Mouse (Mus musculus): Measurements from ENCODE around the gene Usp22.
"Not testable (repeated sequence)": the region's sequence is repeated elsewhere in the genome, so short reads cannot be mapped to it uniquely, and the experiment has no call there.

Gene Usp22

GRCm38 (mm10) chr11:61143564-61144469 is 31.0 kb downstream of the Usp22 start:
- DNase-seq (ENCODE audit: low spot score) = peak; percentile 28

- DNase-seq (ENCODE audit: low spot score) = no peak
These were observed 31.8 kb downstream of the Usp22 start for GRCm38 (mm10) chr11:61142941-61143530.

DNA sequence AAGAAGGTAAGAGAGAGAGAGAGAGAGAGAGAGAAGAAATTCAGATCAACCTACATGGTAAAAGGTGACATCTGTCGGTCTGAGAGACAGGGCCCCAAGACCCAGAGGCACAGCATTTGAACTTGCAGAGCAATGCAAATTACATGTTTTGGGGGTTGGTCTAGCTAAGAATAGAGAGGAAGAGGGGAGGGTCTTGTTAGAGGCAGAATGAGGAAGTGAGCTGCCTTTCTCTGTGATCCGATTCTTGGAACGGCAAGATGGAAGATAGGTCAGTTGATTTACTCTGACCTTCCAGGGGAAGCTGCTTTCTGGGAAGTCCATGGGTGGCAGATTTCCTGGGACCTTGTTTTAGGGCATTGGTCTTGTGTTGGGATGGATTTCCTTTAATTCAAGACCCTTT is 32.6 kb downstream of the Usp22 start:
- DNase-seq (ENCODE audit: low spot score) = no peak

DNA sequence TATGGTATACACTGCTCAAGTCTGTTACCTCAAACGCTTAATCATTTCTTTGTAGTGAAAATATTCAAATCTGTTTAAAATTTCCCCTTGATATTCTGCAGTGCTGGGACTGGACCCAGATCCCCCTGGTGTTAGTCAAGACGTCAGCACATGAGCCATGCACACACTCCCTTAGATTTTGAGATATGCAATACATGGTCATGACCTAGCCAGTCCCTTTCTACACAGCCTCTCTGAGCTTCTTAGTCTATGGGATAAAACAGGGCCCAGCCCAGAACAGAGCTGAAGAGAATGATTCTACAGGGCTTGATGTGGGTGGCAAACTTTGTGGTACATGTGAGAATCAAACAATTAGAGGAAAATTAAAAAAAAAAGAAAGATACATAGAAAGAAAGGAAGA is 33.2 kb downstream of the Usp22 start:
- no peak for DNase-seq (ENCODE audit: low spot score)

DNA sequence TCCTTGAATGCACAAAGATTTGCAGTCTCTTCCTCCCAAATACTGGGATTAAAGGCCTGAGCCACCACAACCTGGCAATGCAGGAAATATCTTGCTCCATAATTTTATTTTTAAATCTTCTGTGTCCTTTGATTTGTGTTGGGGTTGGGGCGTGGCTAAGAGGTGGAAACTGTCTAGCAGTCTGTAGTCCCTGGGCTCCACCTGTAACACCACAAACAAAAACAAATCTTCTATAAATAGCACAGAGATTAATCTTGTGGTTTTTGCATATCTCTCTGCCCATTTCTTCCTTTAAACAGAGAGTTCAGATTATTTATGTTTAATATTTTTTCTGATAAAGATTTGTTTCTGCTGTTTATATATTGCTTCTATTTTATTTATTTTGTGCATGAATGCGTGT is 41.9 kb downstream of the Usp22 start:
- no peak for DNase-seq (ENCODE audit: low spot score)

GRCm38 (mm10) chr11:61130646-61131045 is 44.2 kb downstream of the Usp22 start:
- not testable (repeated sequence) for DNase-seq (ENCODE audit: low spot score)

DNA sequence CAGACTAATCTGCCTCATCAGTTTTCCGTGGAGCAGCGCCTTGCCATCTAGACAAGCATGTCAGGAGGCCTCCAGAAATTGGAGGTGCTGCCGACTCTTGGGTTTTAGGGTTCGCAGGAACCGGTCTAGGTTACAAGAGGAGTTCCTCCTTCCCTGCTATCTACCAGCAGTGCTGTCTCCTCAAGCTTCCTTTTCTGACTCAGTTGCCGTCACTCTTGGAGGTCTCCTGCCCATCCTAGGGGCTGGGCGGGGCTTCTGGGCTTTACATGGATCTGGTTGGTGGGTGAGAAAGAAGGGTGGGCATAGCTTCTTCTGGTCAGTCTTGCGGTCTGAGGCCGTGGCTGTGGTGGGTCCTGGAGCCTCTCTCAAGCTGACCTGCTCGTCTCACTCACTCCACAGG is 45.5 kb downstream of the Usp22 start:
- no peak for DNase-seq (ENCODE audit: low spot score)

GRCm38 (mm10) chr11:61127421-61128055 is 47.3 kb downstream of the Usp22 start:
- no peak for DNase-seq (ENCODE audit: low spot score)

- no peak for DNase-seq (ENCODE audit: low spot score)
These were observed 48.1 kb downstream of the Usp22 start, which contains the start of gene Tnfrsf13b for GRCm38 (mm10) chr11:61126606-61127355. TSS of gene Tnfrsf13b (plus strand) at chr11:61126755.

GRCm38 (mm10) chr11:61125970-61126369 is 48.9 kb downstream of the Usp22 start:
- no peak for DNase-seq (ENCODE audit: low spot score)

GRCm38 (mm10) chr11:61123886-61124285 is 51.0 kb downstream of the Usp22 start:
- no peak for DNase-seq (ENCODE audit: low spot score)

- no peak for DNase-seq (ENCODE audit: low spot score)
These were observed 52.0 kb downstream of the Usp22 start for GRCm38 (mm10) chr11:61122769-61123288.

- no peak for DNase-seq (ENCODE audit: low spot score)
These were observed 52.5 kb downstream of the Usp22 start for GRCm38 (mm10) chr11:61122283-61122768.

- no peak for DNase-seq (ENCODE audit: low spot score)
These were observed 54.8 kb downstream of the Usp22 start for GRCm38 (mm10) chr11:61119996-61120583.

DNA sequence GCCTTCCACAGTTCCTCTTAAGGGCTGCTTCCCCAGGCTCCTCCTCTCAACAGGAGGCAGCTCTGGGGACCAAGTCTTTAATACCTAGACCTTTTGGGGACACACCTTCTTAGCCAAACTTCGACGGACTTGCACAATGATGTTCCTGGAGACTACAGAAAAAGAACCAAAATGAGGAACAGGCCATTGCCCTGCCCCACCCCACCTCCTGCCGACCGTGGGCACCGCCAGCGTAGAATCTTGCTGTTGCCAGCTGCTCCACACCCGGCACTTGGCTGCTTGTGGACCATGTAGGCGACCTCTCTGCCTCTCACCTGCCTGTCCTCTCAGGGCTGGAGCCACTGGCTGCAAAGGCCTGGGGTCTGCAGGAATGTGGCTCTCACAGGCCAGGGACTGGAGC is 58.6 kb downstream of the Usp22 start:
- no peak for DNase-seq (ENCODE audit: low spot score)

DNA sequence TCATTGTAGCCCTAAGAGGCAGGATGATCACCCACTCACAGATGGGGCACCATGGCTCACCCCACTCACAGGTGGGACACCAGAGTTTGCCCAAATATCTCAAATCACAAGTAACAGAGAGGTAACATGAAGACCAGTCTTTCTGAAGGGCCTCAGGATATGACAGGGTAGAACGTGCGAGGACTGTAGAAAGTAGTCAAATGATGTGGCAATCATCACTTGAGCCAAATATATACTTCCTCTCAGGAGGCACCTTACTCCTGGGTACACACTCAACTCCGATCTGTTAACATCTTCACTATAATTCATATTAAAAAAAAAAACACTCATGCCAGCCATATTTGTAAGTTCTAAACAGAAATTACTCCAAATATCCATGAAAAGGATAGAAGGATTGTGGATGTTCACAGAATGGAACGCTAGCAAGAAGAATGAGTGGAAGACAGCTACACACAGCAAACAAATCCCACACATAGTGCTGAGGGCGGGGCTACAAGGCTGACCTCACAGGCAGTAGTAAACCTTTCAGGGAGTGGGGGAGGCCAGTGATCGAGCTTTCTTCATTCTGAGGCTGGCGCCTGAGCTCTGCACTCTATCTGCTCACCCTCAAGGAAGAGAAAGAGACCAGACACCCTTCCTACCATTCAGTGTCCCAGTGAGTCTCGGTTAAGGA is 62.4 kb downstream of the Usp22 start:
- DNase-seq (ENCODE audit: low spot score) = no peak

DNA sequence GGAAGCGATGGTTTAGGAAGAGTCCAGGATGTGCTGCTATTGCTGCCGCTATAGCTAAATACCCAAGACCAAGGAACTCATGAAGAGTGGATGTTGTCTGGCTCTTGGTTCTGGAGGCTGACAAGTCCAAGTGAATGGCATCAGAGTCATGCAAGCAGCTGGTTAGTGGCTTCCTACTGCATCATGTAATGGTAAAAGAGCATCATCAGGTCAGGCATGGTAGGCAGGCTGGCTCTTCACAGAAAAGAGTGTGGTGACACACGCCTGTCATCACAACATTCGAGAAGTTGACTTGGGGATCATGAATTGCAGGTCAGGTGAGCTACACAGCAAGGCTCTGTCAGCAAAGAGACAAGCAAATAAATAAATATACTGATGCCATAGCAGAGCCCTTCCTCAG is 63.4 kb downstream of the Usp22 start:
- no peak for DNase-seq (ENCODE audit: low spot score)

DNA sequence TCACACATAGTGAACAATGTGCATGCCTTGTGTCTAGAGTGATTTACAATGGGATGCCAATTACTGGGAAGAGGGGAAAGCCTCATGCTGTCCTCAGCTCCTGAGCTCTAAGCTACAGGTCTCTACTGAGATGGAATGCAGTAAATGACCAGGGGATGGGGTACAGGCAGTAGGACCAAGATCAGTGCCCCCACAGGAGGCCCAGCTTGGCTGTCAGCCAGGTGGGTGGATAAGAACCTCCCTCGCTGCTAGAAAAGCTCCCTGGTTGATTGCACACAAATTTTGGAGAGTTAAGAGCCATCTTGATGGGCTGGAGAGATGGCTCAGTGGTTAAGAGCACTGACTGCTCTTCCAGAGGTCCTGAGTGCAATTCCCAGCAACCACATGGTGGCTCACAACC is 63.9 kb downstream of the Usp22 start:
- no peak for DNase-seq (ENCODE audit: low spot score)

DNA sequence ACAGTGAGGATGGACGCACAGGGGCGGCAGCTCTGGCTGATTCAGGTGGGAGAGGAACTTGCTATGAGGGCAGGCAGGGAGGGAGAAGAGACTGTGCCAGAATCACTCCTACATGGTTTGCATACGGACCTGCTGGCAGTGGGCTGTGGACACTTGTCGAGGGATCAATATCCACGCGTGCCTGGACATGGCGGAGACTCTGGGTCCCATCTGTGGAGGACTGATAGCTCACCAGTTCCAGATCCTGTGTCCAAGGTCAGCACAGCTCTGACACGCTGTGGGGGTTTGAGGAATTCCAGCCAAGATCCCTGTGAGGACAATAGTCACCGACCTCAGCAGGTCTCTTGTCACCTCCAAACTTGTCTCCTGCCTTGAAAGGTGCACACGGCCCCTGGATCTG is 64.7 kb downstream of the Usp22 start:
- no peak for DNase-seq (ENCODE audit: low spot score)

DNA sequence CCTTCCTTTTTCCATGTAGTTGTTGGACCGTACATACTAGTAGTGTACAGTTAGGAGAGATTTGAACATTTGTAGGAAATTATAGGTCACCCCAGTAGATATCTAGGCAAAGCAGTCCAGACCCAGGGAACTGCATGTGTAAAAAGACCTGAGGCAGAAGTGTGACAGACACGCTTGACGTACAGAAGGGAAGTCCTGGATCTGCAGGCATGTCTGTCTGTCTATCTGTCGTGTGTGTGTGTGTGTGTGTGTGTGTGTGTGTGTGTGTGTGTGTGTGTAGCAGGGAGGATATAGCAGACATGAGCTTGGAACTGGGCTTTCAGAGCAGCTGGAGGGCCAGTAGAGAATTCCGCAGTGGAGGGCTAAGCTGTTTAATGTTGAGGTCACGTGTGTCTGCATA is 65.1 kb downstream of the Usp22 start:
- DNase-seq (ENCODE audit: low spot score) = no peak

DNA sequence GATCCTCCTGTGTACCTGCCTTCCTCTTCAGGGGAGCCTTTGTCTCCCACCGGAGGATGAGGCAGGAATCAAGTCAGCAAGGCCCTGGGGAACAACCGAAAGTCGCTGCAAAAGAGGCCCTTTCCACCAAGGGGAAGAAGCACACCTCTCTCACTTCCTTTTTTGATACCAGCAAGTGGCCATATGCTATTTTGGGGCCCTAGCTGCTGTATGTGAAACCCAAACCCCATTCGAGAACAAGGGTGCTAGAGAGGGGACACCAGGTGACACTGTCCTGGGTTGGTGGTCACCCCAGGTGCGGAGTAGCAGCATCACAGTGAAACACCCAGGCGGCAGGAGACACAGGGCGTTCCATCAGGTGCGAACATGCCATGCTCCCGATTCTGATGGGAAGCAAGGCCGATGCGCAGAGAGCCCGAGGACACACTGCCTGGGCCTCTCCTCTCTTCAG is 65.9 kb downstream of the Usp22 start:
- no peak for DNase-seq (ENCODE audit: low spot score)
